Mouse (Mus musculus): Measurements from ENCODE around the gene Arih1. TPM values are rescaled to one million over a fixed set of nuclear protein-coding genes. Genes with fewer than 3 reads are reported as not detected.

The Arih1 gene
- total RNA-seq, 1 experiment, result 75.5 TPM

DNA sequence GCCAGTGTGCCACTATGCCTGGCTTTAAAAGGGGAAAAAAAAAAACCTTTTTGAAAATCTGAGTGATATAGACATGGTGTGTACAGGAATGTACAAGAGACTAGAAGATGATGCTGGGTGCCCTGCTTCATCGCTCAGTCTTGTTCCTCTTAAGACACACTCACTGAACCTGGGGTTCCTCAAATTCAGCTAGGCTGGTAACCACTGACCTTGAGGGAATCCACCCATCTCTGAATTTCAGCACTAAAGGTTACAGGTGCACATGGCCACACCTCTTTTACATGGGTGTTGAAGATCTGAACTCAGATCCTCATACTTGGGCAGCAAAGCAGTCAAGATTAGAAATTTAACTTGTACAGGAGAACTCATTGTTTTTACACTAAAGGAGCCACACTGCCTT lies 79.1 kb downstream of the Arih1 start:
- Histone ChIP-seq H3K4me1 (ENCODE audit: control insufficient read depth in 2 of 2, insufficient read depth in 2 of 2, low read length in 2 of 2, poor library complexity in 1 of 2) (0 out of 4 replicates have a peak, but pooled peaks cover 0 to 1% of the 10 kb centered on the region in 2 experiments), H3K4me3 (ENCODE audit: insufficient read depth in 1 of 2, low read depth in 1 of 2, low read length in 2 of 2, poor library complexity in 1 of 2, severe bottlenecking in 1 of 2) (no peak overlapping the region), H3K27ac (ENCODE audit: insufficient read depth, low read depth, low read length, poor library complexity, severe bottlenecking) (no peak overlapping the region), H3K9ac (ENCODE audit: insufficient read depth, low read depth, low read length, poor library complexity, severe bottlenecking) (no peak overlapping the region), H3K36me3 (ENCODE audit: control insufficient read depth, insufficient read depth, low read length, poor library complexity, severe bottlenecking) (peaks cover 4% of the 10 kb centered on the region; the same call in 1 of the 2 replicates), H3K9me3 (ENCODE audit: control insufficient read depth, insufficient read depth, low read depth, low read length) (no peaks in the 10 kb centered on the region)
- TF ChIP-seq CHD2 (IDR thresholded peaks at IDR 0.05; ENCODE audit: low read depth, low read length), result no peak
- TF ChIP-seq ZC3H11A (IDR thresholded peaks at IDR 0.05; ENCODE audit: borderline replicate concordance, low read depth, low read length), result no peak
- TF ChIP-seq MAFK (IDR thresholded peaks at IDR 0.05; ENCODE audit: insufficient read depth, low read depth, low read length), result no peak
- TF ChIP-seq ZNF384 (IDR thresholded peaks at IDR 0.05; ENCODE audit: low read depth, low read length), result no peak
- no peak for TF ChIP-seq HCFC1 (IDR thresholded peaks at IDR 0.05; ENCODE audit: borderline replicate concordance, insufficient read depth, low read length)
- no peak for DNase-seq (ENCODE audit: low read depth, low spot score)
- in situ Hi-C loops (cut with MboI; ENCODE audit: low sequenced_read_pairs in 2 of 2, unreplicated experiment in 2 of 2), result no loop called here

DNA sequence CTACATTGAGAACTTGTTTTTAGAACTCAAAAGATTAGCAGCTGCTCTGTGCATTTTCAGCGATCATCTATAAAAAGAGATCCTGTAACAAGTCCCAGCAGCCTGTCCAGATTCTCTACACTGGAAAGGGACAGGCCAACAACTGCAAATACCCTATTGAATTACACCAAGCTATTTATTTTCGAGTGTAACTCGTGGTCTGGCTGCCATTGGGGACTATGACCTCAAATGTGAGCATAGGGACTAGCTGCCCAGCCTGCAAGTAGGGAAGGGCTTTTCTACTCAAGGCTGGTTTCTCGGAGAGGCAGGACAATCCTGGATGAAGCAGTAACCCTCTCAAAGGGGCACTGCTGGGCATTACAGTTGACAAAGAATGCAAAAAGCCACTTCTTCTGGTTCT lies 97.3 kb downstream of the Arih1 start:
- no peak overlapping the region for H3K9ac ChIP-seq (ENCODE audit: insufficient read depth, low read depth, low read length, poor library complexity, severe bottlenecking)
- DNase-seq (ENCODE audit: low read depth, low spot score), result no peak
- TF ChIP-seq CHD2 (IDR thresholded peaks at IDR 0.05; ENCODE audit: low read depth, low read length) (no peak), HCFC1 (IDR thresholded peaks at IDR 0.05; ENCODE audit: borderline replicate concordance, insufficient read depth, low read length) (no peak), MAFK (IDR thresholded peaks at IDR 0.05; ENCODE audit: insufficient read depth, low read depth, low read length) (no peak), ZC3H11A (IDR thresholded peaks at IDR 0.05; ENCODE audit: borderline replicate concordance, low read depth, low read length) (no peak), ZNF384 (IDR thresholded peaks at IDR 0.05; ENCODE audit: low read depth, low read length) (no peak)
- in situ Hi-C loops (cut with MboI; ENCODE audit: low sequenced_read_pairs in 2 of 2, unreplicated experiment in 2 of 2), result no loop called here
- peaks cover 1 to 9% of the 10 kb centered on the region in 2 experiments; a peak in 2 of 4 replicates for H3K4me1 ChIP-seq (ENCODE audit: control insufficient read depth in 2 of 2, insufficient read depth in 2 of 2, low read length in 2 of 2, poor library complexity in 1 of 2)
- no peak overlapping the region for H3K4me3 ChIP-seq (ENCODE audit: insufficient read depth in 1 of 2, low read depth in 1 of 2, low read length in 2 of 2, poor library complexity in 1 of 2, severe bottlenecking in 1 of 2)
- H3K36me3 ChIP-seq (ENCODE audit: control insufficient read depth, insufficient read depth, low read length, poor library complexity, severe bottlenecking), result peaks cover 7% of the 10 kb centered on the region
- H3K9me3 ChIP-seq (ENCODE audit: control insufficient read depth, insufficient read depth, low read depth, low read length), result no peaks in the 10 kb centered on the region
- no peak overlapping the region for H3K27ac ChIP-seq (ENCODE audit: insufficient read depth, low read depth, low read length, poor library complexity, severe bottlenecking)

- H3K9me3 ChIP-seq (ENCODE audit: control insufficient read depth, insufficient read depth, low read depth, low read length), result no peaks in the 10 kb centered on the region
- peaks cover 1 to 9% of the 10 kb centered on the region in 2 experiments; a peak in 2 of 4 replicates for H3K4me1 ChIP-seq (ENCODE audit: control insufficient read depth in 2 of 2, insufficient read depth in 2 of 2, low read length in 2 of 2, poor library complexity in 1 of 2)
- no peak overlapping the region for H3K4me3 ChIP-seq (ENCODE audit: insufficient read depth in 1 of 2, low read depth in 1 of 2, low read length in 2 of 2, poor library complexity in 1 of 2, severe bottlenecking in 1 of 2)
- DNase-seq (ENCODE audit: low read depth, low spot score), result no peak
- no peak overlapping the region for H3K9ac ChIP-seq (ENCODE audit: insufficient read depth, low read depth, low read length, poor library complexity, severe bottlenecking)
- no peak for TF ChIP-seq HCFC1 (IDR thresholded peaks at IDR 0.05; ENCODE audit: borderline replicate concordance, insufficient read depth, low read length)
- TF ChIP-seq CHD2 (IDR thresholded peaks at IDR 0.05; ENCODE audit: low read depth, low read length), result no peak
- no peak for TF ChIP-seq ZC3H11A (IDR thresholded peaks at IDR 0.05; ENCODE audit: borderline replicate concordance, low read depth, low read length)
- no peak for TF ChIP-seq ZNF384 (IDR thresholded peaks at IDR 0.05; ENCODE audit: low read depth, low read length)
- no peak for TF ChIP-seq MAFK (IDR thresholded peaks at IDR 0.05; ENCODE audit: insufficient read depth, low read depth, low read length)
- no peak overlapping the region for H3K27ac ChIP-seq (ENCODE audit: insufficient read depth, low read depth, low read length, poor library complexity, severe bottlenecking)
- peaks cover 3% of the 10 kb centered on the region; the same call in 1 of the 2 replicates for H3K36me3 ChIP-seq (ENCODE audit: control insufficient read depth, insufficient read depth, low read length, poor library complexity, severe bottlenecking)
- in situ Hi-C loops (cut with MboI; ENCODE audit: low sequenced_read_pairs in 2 of 2, unreplicated experiment in 2 of 2), result no loop called here
Observed at GRCm38 (mm10) chr9:59388311-59388710, 98.1 kb downstream of the Arih1 start.

DNA sequence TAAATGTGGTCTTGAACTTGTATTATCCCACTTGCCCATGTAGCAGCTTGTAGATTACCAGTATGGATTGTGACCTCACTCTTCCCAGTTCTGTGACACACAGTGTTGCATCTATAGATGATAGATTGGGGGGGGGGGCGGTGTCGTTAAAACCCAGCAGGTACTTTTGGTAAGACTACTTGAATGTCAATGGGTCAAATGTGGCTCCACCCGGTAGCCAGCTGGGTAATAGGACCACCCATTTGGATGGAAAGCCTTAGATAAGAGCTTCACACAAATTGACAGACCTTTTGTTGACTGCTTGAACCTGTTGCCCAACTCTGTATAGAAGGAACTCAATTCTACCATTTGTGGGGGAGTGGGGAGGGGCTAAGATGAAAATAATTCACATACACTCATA lies 99.0 kb downstream of the Arih1 start:
- peak; percentile 17 for DNase-seq (ENCODE audit: low read depth, low spot score)
- in situ Hi-C loops (cut with MboI; ENCODE audit: low sequenced_read_pairs in 2 of 2, unreplicated experiment in 2 of 2), result no loop called here
- Histone ChIP-seq H3K9ac (ENCODE audit: insufficient read depth, low read depth, low read length, poor library complexity, severe bottlenecking) (no peak overlapping the region), H3K27ac (ENCODE audit: insufficient read depth, low read depth, low read length, poor library complexity, severe bottlenecking) (no peak overlapping the region; the same call in 1 of the 2 replicates), H3K36me3 (ENCODE audit: control insufficient read depth, insufficient read depth, low read length, poor library complexity, severe bottlenecking) (peaks cover 3% of the 10 kb centered on the region; the same call in 1 of the 2 replicates), H3K9me3 (ENCODE audit: control insufficient read depth, insufficient read depth, low read depth, low read length) (no peaks in the 10 kb centered on the region), H3K4me1 (ENCODE audit: control insufficient read depth in 2 of 2, insufficient read depth in 2 of 2, low read length in 2 of 2, poor library complexity in 1 of 2) (peaks cover 1 to 9% of the 10 kb centered on the region in 2 experiments; a peak in 2 of 4 replicates), H3K4me3 (ENCODE audit: insufficient read depth in 1 of 2, low read depth in 1 of 2, low read length in 2 of 2, poor library complexity in 1 of 2, severe bottlenecking in 1 of 2) (no peak overlapping the region)
- TF ChIP-seq MAFK (IDR thresholded peaks at IDR 0.05; ENCODE audit: insufficient read depth, low read depth, low read length), result no peak
- TF ChIP-seq ZNF384 (IDR thresholded peaks at IDR 0.05; ENCODE audit: low read depth, low read length), result no peak
- TF ChIP-seq CHD2 (IDR thresholded peaks at IDR 0.05; ENCODE audit: low read depth, low read length), result no peak
- no peak for TF ChIP-seq HCFC1 (IDR thresholded peaks at IDR 0.05; ENCODE audit: borderline replicate concordance, insufficient read depth, low read length)
- TF ChIP-seq ZC3H11A (IDR thresholded peaks at IDR 0.05; ENCODE audit: borderline replicate concordance, low read depth, low read length), result no peak
